Mouse (Mus musculus): Measurements from ENCODE around the gene Baz2a. TPM values are rescaled to one million over a fixed set of nuclear protein-coding genes. Genes with fewer than 3 reads are reported as not detected.

Baz2a gene
- polyA plus RNA-seq, 1 experiment from 2014 or later, result 10.6 TPM

DNA sequence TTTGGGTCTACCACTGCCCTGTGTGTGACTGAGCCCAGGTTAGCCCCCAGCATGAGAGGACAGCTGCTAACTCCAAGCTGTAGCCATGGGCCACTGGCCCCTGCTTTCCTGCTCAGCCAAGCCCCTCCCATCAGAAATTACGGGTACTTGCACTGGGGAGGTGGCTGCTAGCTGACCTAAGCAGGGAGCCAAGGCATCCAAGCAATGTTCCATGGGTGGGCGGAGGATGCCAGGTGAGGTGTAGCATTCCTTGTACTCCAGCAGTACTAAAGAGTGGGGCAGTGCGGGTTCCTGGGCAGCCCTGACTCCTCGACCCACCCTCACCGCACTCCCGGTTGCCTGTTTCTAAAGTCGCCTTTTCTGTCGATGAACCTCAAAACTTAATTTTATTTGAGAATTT is 36.8 kb downstream of the Baz2a start:
- ATAC-seq (ENCODE audit: borderline replicate concordance, extremely low read depth, low FRiP score, low TSS enrichment), result no peak
- WGBS, result 75% methylated on average over 8 of the region's 8 CpGs

DNA sequence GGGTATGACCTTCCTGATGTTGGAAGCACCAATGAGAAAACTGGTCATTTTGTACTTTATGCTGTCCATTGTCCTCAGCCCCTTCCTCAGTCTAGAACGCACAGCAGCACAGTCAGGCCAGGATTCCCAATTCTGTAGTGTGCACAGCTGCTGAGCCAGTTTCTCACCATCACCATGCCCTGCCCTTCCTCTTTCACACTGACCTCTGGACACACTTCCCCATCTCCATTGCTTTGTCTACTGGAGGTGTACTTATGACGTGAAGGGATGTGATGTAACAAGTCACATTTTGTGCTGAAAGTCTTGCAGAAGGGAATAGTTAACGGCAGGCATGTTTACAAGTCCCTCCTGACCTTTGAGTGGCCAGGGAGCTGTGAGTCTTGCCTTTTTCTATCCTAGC is 39.9 kb downstream of the Baz2a start:
- H3K27me3 ChIP-seq, result no peaks in the 10 kb centered on the region
- ATAC-seq (ENCODE audit: borderline replicate concordance, extremely low read depth, low FRiP score, low TSS enrichment), result no peak
- H3K4me1 ChIP-seq, result no peaks in the 10 kb centered on the region
- 60% methylated on average over 3 of the region's 3 CpGs for WGBS
- no peak overlapping the region for H3K4me3 ChIP-seq
- H3K4me2 ChIP-seq, result no peak overlapping the region
- H3K27ac ChIP-seq, result no peak overlapping the region
- peaks cover 62% of the 10 kb centered on the region for H3K36me3 ChIP-seq
- H3K9ac ChIP-seq, result no peak overlapping the region
- H3K9me3 ChIP-seq, result no peaks in the 10 kb centered on the region

More for the DNA sequence above, 36.8 kb downstream of the Baz2a start:
- H3K9me3 ChIP-seq, result no peaks in the 10 kb centered on the region
- H3K9ac ChIP-seq, result no peak overlapping the region
- no peaks in the 10 kb centered on the region for H3K4me1 ChIP-seq
- no peak overlapping the region for H3K4me2 ChIP-seq
- H3K36me3 ChIP-seq, result peaks cover 73% of the 10 kb centered on the region
- H3K27me3 ChIP-seq, result no peaks in the 10 kb centered on the region
- no peak overlapping the region for H3K4me3 ChIP-seq
- H3K27ac ChIP-seq, result no peak overlapping the region

DNA sequence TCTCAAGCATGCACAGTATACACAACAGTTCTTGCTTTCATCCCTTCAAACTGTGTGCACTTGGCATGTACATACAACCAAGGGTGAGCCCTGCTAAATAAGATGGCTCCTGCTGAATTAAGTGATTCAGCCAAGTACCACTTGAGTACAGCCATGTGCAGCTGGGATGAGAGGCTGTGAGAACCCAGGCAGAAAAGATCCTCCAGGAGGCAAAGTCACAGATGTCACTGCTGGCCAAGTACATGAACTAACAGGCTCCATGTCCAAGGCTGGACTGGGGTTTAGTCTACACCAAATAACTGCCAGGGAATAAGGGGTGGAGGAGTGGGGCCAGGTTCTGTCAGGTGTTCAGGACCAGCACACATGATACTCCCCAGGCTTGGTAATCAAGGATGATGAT is 40.4 kb downstream of the Baz2a start:
- Histone ChIP-seq H3K27me3 (no peaks in the 10 kb centered on the region), H3K27ac (no peak overlapping the region), H3K36me3 (peaks cover 57% of the 10 kb centered on the region), H3K9ac (no peak overlapping the region), H3K4me3 (no peak overlapping the region), H3K4me1 (no peaks in the 10 kb centered on the region), H3K4me2 (no peak overlapping the region), H3K9me3 (no peaks in the 10 kb centered on the region)
- no peak for ATAC-seq (ENCODE audit: borderline replicate concordance, extremely low read depth, low FRiP score, low TSS enrichment)

DNA sequence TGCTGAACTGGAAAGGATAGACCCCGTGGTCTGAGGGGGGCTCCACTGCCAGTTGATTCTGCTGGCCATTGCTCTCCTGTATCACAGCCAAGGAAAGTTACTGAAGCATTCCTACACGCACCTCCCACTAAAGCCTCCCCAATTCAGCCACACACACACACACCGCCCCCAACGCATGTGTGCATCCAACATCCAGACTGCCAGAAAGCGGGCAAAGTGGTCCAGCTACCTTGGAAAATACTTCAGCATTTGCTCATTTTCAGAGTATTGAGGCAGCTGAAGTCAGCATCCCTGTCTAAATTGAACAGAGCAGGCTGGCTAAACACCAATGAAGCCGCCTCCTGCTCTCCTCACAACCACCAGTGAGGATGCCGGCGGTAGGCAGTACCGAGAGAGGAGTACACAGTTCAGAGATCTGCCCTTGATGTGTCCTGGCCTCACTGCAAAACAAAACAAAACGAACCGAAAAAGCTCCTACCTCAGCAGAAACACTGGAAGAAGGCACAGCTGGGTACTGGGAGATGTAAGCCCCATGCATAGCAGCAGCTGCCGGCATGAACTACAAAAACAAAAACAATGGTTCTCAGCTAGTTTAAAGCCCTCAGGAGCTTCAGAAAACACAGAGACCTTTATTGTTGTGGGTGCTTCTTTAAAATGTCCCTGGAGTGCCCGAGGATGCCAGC is 42.4 kb downstream of the Baz2a start:
- H3K36me3 ChIP-seq, result peaks cover 59% of the 10 kb centered on the region
- H3K27ac ChIP-seq, result no peak overlapping the region
- H3K4me1 ChIP-seq, result no peaks in the 10 kb centered on the region
- no peaks in the 10 kb centered on the region for H3K9me3 ChIP-seq
- no peak overlapping the region for H3K9ac ChIP-seq
- 60% methylated on average over 13 of the region's 13 CpGs for WGBS
- ATAC-seq (ENCODE audit: borderline replicate concordance, extremely low read depth, low FRiP score, low TSS enrichment), result no peak
- H3K27me3 ChIP-seq, result no peaks in the 10 kb centered on the region
- no peak overlapping the region for H3K4me3 ChIP-seq
- H3K4me2 ChIP-seq, result no peak overlapping the region

DNA sequence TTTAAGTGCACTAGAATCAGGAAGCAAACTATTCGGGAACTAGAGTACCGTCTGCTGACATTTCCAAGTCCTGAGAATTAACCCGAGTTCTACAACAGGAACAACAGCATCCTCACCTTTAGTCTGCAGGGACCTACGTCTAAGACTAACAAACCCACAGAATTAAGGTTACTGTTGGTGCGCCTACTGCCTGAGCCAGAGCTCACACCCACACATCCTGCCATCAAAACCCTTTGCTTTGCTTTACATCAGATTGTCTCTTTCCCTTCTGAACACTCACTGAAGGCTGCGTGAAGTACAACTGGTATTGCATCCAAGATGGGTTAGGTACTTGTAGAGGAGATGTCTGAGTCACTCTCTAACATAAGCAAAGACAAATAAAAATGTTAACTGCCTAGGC is 44.0 kb downstream of the Baz2a start:
- no peak overlapping the region for H3K4me3 ChIP-seq
- no peak overlapping the region for H3K4me2 ChIP-seq
- no peaks in the 10 kb centered on the region for H3K27me3 ChIP-seq
- H3K4me1 ChIP-seq, result no peaks in the 10 kb centered on the region
- no peak for ATAC-seq (ENCODE audit: borderline replicate concordance, extremely low read depth, low FRiP score, low TSS enrichment)
- peaks cover 62% of the 10 kb centered on the region for H3K36me3 ChIP-seq
- H3K27ac ChIP-seq, result no peak overlapping the region
- H3K9me3 ChIP-seq, result no peaks in the 10 kb centered on the region
- 81% methylated on average over 6 of the region's 6 CpGs for WGBS
- no peak overlapping the region for H3K9ac ChIP-seq

DNA sequence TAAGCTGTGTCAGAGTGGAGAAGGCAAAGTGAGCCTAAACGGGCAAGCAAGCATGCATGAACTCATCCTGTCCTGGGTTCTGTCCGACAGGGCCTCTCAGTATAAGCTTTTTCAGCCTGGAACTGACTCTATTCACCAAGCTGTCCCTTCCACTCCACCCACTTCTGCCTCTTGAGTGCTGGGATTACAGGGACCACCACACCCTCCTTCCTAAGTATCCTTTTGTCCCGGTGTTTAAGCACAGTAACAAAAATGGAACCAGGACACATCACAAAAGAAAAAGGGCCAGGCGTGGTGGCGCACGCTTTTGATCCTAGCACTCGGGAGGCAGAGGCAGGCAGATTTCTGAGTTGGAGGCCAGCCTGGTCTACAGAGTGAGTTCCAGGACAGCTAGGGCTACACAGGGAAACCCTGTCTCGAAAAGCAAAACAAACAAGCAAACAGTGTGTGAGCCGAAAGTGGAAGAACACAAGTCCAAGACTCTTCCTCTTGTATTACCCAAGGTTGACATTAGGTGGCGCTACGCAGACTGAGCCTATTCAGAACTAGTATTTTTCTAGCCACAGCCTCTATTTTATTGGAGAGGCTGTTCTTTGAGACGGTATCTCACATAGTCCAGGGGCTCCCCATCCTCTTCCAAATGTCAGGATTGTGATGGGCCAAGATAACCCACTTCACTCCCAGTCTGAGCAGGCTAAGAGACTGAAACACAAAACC is 49.0 kb downstream of the Baz2a start:
- no peak overlapping the region for H3K4me2 ChIP-seq
- WGBS, result 67% methylated on average over 12 of the region's 12 CpGs
- peaks cover 68% of the 10 kb centered on the region for H3K36me3 ChIP-seq
- ATAC-seq (ENCODE audit: borderline replicate concordance, extremely low read depth, low FRiP score, low TSS enrichment), result no peak
- H3K9me3 ChIP-seq, result no peaks in the 10 kb centered on the region
- no peak overlapping the region for H3K4me3 ChIP-seq
- H3K27ac ChIP-seq, result no peak overlapping the region
- H3K9ac ChIP-seq, result no peak overlapping the region
- no peaks in the 10 kb centered on the region for H3K27me3 ChIP-seq
- H3K4me1 ChIP-seq, result no peaks in the 10 kb centered on the region

DNA sequence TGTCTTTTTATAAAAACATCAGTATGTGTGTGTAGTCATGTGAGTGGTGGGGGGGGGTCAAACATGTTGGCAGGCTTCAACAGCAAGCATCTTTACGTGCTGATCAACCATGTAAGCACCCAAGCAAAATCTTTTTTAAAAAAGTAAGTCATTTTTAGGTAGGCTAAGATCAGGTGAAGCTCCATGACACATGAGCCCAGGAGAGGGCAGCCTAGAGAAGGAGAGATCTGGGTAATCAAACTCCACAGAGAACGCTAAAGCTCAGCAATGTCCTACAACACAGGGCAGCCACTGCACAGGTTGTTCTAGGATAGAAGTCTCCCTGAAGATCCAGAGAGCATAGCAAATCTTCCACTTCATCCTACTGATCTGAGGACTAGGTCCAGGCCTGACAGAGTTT is 50.8 kb downstream of the Baz2a start:
- 63% methylated on average over 2 of the region's 2 CpGs for WGBS
- Histone ChIP-seq H3K4me2 (no peak overlapping the region), H3K27ac (no peak overlapping the region), H3K36me3 (peaks cover 62% of the 10 kb centered on the region), H3K4me1 (no peaks in the 10 kb centered on the region), H3K9me3 (no peaks in the 10 kb centered on the region), H3K4me3 (no peak overlapping the region), H3K27me3 (no peaks in the 10 kb centered on the region), H3K9ac (no peak overlapping the region)
- no peak for ATAC-seq (ENCODE audit: borderline replicate concordance, extremely low read depth, low FRiP score, low TSS enrichment)

DNA sequence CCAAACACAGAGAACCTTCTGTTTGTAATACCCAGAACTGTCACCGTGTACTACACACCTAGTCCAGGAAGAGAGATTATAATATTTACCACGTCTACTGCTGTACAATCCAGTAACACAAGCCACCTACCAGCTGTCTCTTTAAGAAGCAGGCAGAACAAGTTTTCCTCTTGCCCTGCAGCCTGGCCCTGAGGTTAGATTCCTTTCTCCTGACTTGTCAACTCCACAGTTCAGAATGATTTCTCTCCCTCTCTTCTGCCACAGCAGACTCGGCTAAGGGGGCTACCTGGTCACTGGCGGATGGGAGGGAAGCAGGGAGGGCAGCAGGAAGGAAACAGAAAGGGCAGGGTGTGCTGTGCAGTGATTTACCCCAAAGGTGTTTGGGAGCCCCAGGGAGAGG is 52.3 kb downstream of the Baz2a start:
- H3K27ac ChIP-seq, result 0 out of 2 replicates have a peak overlapping the region, but pooled peaks have one; percentile 16
- H3K4me2 ChIP-seq, result no peak overlapping the region
- H3K36me3 ChIP-seq, result peaks cover 48% of the 10 kb centered on the region
- H3K9me3 ChIP-seq, result no peaks in the 10 kb centered on the region
- no peak for ATAC-seq (ENCODE audit: borderline replicate concordance, extremely low read depth, low FRiP score, low TSS enrichment)
- no peak overlapping the region for H3K4me3 ChIP-seq
- WGBS, result 33% methylated on average over 4 of the region's 4 CpGs
- H3K27me3 ChIP-seq, result no peaks in the 10 kb centered on the region
- H3K9ac ChIP-seq, result no peak overlapping the region
- H3K4me1 ChIP-seq, result peaks cover 3% of the 10 kb centered on the region; the same call in 1 of the 2 replicates

DNA sequence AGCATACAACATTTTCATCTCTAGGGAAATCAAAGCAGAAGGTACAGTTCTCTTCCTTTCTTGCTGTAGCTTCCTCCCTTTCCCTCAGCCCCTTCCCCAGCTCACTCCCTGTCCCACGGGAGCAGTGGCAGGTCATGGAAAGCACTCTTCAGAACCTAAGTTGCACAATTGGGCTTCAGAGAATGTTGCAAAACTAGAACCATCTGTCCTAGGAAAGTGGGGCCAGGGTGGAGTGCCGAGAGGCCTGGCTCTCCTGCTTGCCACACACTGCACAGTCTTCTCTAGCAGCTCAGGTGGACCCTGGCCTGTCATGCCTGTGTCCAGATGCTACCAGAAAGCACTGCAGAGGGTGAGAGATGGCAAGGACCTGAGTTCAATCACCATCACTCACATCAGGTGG is 53.6 kb downstream of the Baz2a start:
- H3K9me3 ChIP-seq, result no peaks in the 10 kb centered on the region
- H3K4me1 ChIP-seq, result peaks cover 14% of the 10 kb centered on the region
- H3K27ac ChIP-seq, result no peak overlapping the region
- H3K4me3 ChIP-seq, result no peak overlapping the region
- peaks cover 39% of the 10 kb centered on the region for H3K36me3 ChIP-seq
- H3K27me3 ChIP-seq, result no peaks in the 10 kb centered on the region
- 50% methylated on average over 2 of the region's 2 CpGs for WGBS
- no peak overlapping the region for H3K9ac ChIP-seq
- H3K4me2 ChIP-seq, result no peak overlapping the region
- no peak for ATAC-seq (ENCODE audit: borderline replicate concordance, extremely low read depth, low FRiP score, low TSS enrichment)

DNA sequence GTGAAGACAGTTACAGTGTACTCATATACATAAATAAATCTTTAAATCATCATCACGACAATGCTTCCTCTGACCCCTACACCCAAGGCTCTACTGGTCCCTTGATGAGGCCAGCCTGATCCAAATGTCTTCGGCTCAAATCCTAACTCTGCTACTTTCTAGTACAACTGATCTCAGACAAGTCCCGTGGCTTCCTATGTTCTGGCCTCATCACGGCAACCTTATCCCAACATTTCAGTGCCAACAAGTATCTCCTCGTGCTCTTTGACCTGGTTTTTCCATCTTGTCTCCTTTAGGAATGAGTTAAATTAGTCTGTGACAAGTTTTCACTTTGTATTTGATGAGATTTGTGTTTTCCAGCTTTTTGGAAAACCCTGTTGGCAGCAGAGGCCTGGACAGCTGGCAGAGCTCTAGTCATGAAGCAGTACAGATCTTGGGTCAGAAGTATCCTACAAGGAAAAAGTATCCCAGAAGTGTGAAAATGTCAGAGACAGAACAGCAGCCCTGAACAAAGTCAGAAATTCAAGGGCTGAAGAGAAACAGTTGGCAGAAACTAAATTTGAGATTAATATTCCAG is 57.5 kb downstream of the Baz2a start:
- no peak for ATAC-seq (ENCODE audit: borderline replicate concordance, extremely low read depth, low FRiP score, low TSS enrichment)
- WGBS, result 75% methylated on average over 5 of the region's 5 CpGs
- no peaks in the 10 kb centered on the region for H3K9me3 ChIP-seq
- H3K36me3 ChIP-seq, result peaks cover 8% of the 10 kb centered on the region; the same call in 1 of the 2 replicates
- H3K27ac ChIP-seq, result peak overlapping the region; percentile 82
- H3K27me3 ChIP-seq, result no peaks in the 10 kb centered on the region
- no peak overlapping the region for H3K4me3 ChIP-seq
- peak overlapping the region; percentile 39; the same call in 1 of the 2 replicates for H3K4me2 ChIP-seq
- no peak overlapping the region for H3K9ac ChIP-seq
- H3K4me1 ChIP-seq, result peaks cover 18% of the 10 kb centered on the region

DNA sequence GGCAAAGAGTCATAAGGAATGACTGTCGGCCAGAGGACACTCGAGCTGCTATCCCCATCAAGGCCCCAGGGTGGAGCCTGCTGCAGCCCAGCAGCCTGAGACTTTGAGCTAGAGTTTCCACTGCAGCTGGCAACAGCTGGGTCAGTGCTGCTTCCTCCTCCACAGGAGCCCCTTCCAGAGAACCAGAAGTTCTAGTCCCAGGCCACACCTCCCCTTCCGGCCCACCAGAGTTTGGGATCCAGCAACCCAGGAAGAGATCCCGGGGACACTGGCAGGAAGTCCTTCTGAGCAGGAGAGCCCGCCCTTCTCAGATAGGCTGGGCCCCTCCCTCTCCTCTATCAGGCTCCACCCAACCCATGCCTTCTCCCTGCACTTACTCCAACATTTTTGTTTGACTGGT is 58.2 kb downstream of the Baz2a start:
- H3K27ac ChIP-seq, result peak overlapping the region; percentile 82
- H3K4me2 ChIP-seq, result peak overlapping the region; percentile 39; the same call in 1 of the 2 replicates
- H3K4me1 ChIP-seq, result peaks cover 21% of the 10 kb centered on the region
- H3K9ac ChIP-seq, result no peak overlapping the region
- H3K27me3 ChIP-seq, result no peaks in the 10 kb centered on the region
- 0% methylated on average over 5 of the region's 5 CpGs for WGBS
- peak overlapping the region; percentile 1; the same call in 1 of the 2 replicates for H3K4me3 ChIP-seq
- H3K9me3 ChIP-seq, result no peaks in the 10 kb centered on the region
- peaks cover 4% of the 10 kb centered on the region; the same call in 1 of the 2 replicates for H3K36me3 ChIP-seq
- peak; percentile 96 for ATAC-seq (ENCODE audit: borderline replicate concordance, extremely low read depth, low FRiP score, low TSS enrichment)

DNA sequence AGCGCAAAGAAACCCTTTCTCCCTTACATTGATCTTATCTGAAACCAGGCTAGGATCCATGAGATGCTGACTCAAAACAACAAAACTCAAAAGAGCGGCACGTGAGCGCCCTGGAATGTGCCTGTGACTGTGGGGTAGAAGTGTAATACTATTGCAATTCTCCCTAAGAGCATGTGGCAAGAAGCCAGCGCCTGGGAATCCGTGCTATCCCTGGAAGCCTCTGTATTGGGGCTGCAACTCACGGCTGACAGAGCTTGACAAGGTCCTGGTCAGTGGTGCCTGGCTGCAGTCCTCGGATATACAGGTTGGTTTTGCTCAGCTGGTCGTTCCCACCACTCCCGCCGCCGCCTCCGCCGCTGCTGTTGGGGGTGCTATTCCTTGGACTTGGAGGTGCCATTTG is 59.6 kb downstream of the Baz2a start:
- peaks cover 21% of the 10 kb centered on the region for H3K4me1 ChIP-seq
- H3K4me3 ChIP-seq, result no peak overlapping the region
- no peaks in the 10 kb centered on the region for H3K36me3 ChIP-seq
- peak overlapping the region; percentile 12; the same call in 1 of the 2 replicates for H3K27ac ChIP-seq
- no peak for ATAC-seq (ENCODE audit: borderline replicate concordance, extremely low read depth, low FRiP score, low TSS enrichment)
- H3K27me3 ChIP-seq, result no peaks in the 10 kb centered on the region
- 72% methylated on average over 14 of the region's 14 CpGs for WGBS
- H3K9ac ChIP-seq, result no peak overlapping the region
- H3K9me3 ChIP-seq, result no peaks in the 10 kb centered on the region
- H3K4me2 ChIP-seq, result no peak overlapping the region

All from lung, embryonic 15.5 days (tissue).